Mouse (Mus musculus) erythroid progenitor cell, adult 5-6 weeks (primary cell): ENCODE measurements around the gene Utrn. TPM values are rescaled to one million over a fixed set of nuclear protein-coding genes. Genes with fewer than 3 reads are reported as not detected.

Experiments used
- ATAC-seq: replicated peaks from 2 replicates; pipeline ENCODE4 v1.8.0; 2016; ENCODE audit warnings: moderate number of reproducible peaks, mild to moderate bottlenecking, moderate TSS enrichment, inconsistent platforms; ENCODE audit not compliant: poor library complexity, low FRiP score, severe bottlenecking
- total RNA-seq, 2 experiments: library from RNA; stranded (forward) in 1 of 2; stranded (reverse) in 1 of 2; fragments of 150-400 nt in 1 of 2; fragments of 186-747, 209-891 nt in 1 of 2; gene quantifications; 2 replicates each; pipeline versions ENCODE4 v1.2.3 to v1.2.4; 2015 to 2017; ENCODE audit warnings: low replicate concordance in 2 of 2

The Utrn gene
- total RNA-seq, 2 experiments from 2014 or later: 6.3 to 23.5 TPM

DNA sequence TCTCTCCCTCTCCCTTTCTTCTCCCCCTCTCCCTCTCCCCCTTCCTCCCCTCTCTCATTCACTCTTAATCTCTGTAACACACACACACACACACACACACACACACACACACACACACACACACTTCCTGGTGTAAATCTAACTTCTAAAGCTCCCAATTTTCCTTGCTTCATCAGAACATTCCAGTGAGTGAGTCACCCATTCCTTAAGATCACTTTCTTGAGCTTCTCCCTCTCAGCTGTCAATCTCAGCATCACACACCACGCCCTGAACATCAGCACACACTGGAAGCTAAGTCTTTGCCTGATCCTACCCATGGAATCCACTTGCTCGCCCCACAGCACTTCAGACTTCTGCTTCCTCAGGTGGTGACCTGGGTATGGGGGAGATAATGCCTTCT, 58.3 kb downstream of the Utrn start:
- no peak for ATAC-seq

DNA sequence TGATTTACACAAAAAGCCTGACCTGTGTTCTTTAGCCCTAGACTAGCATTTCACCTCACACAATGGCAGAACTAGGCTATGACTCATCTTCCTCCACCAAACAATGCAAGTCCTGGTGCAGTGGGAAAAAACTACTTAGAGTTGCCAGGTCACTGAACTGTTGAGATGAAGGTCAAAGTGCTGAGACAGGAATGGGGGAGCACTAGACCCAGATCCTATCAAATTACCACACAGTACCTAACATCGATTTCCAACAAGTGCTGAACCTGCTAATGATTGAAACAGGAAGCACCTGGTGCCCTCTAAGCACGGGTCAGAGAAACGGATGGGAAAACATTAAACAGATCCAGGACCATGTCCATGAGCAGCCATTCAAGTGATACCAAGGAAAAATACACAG, 59.5 kb downstream of the Utrn start:
- no peak for ATAC-seq

DNA sequence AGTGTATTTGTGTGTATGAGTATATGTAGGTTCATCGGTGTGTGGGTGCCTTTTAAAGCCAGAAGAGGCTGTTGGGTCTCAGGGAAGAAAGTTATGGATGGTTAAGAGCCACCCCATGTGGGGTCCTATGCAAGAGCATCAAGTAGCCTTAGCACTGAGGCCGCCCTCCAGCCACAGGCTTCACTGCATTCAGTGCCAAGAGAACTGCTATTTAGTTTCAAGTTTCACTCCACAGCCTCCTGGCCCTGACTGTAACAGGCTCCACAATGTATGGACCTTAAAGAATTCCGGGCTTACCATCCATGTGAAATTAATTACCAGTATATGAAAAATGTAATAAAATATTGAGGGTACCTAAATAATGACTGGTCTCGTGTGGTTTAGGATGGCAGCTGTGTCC, 60.7 kb downstream of the Utrn start:
- ATAC-seq: no peak

DNA sequence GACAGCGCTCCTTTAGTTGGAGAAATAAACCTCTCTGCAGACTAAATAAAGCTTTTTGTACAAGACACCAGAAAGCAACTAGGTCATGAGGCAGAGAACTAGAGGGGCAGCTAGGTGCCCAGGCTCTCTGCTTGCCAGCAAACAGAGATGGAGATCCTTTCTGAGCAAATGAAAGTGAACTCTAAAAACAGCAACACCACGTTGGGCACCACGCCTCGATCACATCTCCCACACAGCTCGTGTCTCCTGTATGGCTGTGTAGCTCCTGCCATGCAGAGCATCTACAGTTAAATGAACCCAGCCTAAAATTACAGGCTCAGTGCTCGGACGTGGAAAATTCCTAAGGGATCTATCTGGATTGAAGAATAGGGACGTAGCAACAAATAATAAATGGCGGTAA, 61.5 kb downstream of the Utrn start:
- no peak for ATAC-seq

DNA sequence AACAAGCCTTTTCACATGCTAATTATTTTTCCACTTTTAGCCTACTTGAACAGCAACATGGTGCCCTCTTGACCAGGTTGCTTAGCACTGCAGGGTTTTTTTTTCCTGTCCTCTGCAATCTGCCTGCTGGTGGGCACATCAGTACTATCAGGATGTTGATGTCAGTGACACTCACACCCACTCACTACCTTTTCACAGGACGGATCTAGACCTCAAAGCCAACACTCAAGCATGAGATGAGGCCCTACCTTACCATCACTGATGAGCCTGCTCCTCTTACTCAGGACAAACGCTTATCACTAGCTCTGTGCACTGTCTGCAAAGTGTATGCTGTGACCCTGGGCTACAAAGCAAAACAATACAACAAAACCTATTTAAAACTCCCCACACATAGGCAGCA, 63.3 kb downstream of the Utrn start:
- ATAC-seq: no peak

DNA sequence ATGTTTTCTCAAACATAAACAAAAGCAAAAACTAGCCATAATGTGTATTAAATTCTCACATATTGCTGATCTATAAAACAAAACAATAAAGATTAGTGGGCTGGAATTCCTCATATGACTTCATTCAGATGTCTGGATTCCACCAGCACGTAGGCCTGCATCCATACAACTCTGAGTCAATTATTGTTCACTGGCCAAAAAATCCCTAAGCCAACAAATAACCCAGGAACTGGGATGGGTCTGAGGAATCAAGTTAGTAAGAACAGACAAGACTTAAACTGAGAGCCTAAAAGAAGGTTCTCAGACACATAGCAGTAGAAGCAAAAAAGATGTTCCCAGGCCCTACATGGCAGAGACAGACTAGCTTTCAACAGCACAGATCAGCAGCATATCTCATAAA, 65.2 kb downstream of the Utrn start:
- no peak for ATAC-seq

DNA sequence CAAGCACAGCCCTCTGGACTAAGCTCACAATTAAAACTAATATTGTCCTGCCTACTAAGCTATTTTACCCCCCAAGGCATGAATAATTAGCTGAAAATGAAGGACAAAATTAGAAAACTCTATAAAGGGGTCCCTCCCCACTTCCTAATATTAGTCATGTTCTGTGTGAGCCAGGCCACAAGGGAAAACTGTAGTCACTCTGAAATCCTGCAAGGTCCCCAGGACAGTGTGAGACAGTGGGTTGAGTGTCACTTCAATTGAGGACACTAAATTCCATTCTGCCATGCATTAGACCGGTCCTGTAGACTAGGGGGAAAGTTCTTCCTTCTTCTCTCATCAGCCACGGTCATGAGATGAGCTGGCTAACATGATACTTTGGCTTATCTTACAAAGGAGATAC, 69.7 kb downstream of the Utrn start:
- no peak for ATAC-seq

DNA sequence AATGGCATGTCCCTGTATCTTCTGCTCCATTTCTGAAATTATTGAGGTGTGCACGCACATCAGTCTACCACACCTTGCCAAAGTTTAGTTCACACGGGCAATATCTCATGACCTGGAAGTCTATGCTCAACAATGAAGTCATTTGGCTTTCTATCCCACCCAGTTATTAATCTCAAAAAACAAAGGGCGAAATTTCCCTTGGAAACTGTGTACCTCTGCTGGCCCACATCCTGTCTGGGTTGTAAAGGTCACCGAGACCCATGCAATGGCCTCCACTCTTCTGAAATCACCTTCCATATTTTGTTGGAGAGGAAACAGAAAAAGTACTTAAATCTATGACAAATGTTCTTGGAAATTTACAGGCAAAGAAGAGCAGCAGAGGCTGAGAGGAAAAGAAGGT, 70.9 kb downstream of the Utrn start:
- no peak for ATAC-seq

DNA sequence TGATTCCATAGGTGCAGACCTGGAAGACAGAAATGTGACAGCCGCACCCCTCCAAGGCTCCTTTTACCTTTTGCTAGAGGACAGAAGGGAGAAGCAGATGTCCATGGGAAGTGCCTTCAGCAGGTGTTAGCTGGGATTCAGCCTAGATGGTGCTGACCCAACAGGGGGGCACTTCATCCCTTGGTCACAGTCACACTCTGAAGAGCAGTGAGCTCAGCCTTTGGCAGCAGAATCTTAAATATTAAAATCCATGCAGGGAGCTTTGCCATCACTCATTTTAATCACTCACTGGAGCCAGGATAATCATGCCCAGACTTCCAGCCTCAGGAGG, 72.7 kb downstream of the Utrn start:
- ATAC-seq: no peak

DNA sequence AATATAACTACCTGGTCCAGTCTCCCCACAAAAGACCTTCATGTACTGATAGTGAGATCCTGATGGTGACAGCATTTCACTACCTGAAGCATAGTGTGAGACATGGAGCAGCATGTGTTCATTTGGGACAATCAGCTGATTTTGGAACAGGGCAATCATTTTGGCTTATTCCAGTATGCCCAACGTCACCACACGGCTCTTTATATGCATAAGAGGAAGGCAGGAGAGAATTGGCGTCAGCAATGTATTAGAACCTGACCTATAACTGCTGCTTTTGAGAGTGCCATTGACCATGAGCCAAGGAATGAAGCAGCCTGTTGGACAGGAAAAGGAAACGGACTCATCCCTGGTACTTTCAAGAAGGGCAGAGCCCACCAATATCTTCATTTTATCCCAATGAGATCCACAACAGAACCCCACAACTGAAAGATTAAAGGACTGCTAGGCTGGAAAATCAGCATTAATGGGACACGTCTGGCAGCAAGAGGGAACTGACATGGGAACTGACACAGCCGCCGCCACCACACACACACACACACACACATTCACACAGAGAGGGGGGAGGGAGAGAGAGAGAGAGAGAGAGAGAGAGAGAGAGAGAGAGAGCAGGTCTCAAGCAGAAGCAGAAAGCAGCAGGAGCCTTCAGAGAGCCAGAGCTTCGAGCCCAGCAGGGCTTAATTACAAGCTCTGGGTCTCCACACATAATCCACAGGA, 73.2 kb downstream of the Utrn start:
- ATAC-seq: no peak

DNA sequence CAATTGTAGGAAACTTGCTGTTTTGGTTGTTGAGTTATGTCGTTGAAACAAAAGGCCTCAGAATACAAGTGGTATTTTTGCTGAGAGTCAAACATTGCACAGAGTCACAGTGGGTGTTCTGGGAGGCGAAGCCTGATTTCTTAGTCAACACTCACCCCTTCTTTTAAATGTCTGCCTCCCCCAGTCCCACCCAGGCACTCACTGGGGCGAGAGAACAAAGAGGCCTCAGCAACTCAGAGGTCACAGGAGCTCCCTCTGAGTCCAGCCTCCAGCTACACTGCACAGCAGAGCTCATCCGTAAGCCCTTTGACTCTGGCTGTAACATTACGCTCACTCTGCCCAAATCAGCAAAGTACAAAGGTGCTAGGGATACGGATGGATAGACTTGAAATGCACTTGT, 77.1 kb downstream of the Utrn start:
- ATAC-seq: no peak

DNA sequence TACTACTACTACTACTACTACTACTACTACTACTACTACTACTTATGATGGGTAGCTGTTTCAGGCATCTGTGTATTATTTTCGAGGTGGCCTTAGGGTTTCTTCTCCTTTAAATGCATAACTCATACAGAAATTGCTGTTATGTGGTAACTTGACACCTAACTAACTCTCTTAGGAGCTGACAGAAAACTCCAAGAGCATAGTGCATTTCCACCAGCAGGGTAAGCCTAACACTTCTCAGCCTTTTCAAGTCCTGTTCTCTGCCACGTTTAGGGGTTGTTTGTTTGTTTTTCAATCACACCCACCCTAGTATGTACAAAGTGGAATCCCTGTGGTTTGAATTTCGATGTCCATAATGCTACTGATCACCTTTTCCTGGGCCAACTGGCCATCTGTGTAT, 78.3 kb downstream of the Utrn start:
- no peak for ATAC-seq

DNA sequence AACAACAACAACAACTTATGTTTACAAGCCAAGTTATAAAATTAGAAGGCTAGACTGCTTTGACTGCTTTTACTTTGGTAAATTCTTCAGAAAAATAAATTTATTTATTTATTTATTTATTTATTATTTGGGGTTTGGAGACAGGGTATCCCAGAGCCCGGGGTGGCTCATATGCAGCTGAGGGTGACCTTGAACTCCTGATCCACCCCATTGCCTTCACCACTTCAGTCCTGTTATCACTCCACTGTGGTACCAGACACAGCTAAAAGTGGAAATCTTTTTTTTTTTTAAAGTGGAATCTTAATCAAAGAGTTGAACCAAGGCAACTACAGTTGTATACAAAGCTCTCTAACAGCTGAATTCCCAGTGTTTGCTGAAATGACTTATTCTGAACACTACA, 80.6 kb downstream of the Utrn start:
- ATAC-seq: no peak

DNA sequence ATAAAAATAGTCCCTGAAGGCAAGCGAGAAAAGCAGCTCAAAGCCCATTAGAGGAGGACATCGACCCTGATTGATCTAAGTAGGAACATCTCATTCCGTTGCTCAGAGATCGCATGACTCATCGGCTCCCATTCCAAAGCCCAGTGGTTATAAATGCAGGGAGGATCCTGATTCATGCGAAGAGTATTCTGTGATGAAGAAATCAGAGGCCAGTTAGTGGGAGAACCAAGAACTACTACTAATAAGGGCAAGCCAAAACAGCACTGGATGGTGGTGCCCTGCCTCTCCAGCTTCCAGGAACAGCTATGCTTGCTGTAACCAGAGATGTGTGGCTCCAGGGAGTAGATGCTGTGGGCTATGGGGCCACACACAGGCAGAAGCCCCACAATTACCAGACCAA, 81.2 kb downstream of the Utrn start:
- no peak for ATAC-seq

DNA sequence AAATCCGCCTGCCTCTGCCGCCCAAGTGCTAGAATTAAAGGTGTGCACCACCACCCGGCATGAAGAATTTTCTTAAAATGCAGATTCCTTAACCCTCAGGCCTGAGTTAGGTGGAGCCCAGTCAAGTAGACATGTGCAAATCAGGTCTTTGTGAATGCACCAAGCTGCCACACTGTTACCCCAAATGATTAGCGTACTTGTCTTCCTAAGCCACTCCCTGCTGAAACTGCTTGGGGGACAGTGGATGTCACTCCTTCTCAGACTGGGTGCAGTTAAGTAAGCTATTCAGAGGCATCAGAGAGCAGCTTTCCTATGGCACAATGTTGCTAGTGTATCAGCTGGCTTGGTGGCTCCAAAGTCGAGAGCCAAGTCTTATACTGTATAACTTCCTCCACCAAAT, 83.9 kb downstream of the Utrn start:
- no peak for ATAC-seq

DNA sequence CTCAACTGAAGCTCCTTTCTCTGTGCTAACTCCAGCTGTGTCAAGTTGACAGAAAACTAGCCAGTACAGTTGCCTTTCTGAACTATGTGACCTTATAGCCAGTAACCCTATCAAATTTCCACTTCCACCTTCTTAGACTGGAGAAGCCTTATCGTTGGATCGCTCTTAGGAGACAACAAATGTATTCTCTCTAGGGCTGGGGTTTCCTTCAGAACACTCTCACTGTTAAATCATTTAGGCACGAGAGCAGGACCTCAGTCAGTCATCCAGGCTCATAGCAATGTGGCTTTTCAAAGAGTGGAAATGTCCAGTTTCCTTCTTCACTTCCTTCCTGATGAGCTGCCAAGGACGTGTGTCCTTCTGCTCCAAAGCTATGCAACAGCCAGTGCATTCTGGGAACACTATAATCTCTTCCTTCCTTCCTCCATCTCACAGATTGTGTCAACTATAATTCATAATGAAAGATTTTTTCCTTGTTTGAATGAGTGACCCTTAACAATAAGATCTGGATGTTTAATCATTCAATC, 87.7 kb downstream of the Utrn start:
- no peak for ATAC-seq

DNA sequence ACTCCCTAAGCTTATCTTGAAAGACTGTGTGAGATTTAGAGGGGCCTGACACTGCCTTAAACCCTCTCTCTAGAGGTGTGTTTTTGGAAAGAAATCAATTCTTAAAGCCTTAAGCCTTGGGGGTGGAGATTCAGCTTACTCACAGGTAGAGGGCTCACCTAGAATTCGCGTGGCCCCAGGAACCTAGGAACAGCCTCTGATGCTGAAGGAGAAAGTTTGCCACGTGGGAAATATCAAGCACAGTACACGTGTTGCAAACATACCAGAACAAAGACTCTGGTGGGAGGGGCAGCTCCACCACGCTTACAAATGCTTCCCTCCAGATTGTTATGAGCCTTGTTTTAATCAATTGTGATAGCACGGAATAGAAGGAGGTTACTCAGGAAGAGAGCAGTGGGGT, 96.0 kb downstream of the Utrn start:
- ATAC-seq: no peak

DNA sequence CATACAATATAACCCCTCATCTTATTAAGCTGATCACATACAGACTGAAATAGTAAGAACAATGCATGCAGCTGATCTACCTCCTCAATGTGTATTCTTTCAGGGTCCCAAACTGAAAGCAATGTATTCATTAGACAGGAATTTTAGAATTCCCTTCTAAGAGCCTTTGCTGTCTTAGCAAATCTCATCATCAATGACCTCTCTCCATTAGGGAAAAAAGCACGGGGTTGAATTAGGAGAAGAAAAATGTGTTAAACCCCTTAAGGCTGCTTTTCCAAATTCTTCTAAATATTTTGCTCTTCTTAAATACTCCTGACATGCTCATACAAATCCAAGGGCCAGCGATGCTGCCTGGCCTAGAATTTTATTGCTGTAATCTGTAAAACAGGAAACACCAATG, 97.7 kb downstream of the Utrn start:
- ATAC-seq: no peak

DNA sequence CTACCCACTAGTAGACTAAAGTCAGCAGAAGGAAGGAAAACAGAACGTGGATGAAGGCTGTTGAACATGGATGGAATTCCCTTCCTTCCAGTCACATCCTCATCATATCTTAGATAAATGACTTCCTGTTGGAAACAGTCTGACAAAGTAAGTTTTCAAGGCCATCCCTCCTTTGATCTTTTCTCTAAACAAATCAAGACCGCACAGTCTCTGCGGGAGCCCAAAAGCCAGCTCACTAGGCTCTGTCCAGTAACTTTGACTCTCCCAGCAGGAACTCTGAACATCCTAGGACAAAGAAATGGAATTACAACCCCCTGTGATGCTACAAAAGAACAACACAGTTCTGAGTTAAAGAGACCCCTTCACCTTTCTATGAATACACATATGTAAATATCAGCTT, 106.5 kb downstream of the Utrn start:
- ATAC-seq: no peak

DNA sequence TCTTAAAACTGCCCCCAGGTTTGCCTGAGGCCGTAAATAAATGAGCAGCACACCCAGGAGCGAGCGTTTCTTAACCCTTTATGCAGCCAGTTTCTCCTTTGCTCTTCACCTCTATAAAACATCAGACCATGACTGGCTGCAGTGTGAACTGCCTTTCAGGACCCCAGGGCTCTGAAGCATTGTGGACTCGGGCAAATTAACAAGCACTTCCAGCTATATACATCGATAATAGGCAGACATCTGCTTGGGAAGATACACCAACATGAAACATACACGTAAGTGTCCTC, 110.5 kb downstream of the Utrn start:
- ATAC-seq: no peak

DNA sequence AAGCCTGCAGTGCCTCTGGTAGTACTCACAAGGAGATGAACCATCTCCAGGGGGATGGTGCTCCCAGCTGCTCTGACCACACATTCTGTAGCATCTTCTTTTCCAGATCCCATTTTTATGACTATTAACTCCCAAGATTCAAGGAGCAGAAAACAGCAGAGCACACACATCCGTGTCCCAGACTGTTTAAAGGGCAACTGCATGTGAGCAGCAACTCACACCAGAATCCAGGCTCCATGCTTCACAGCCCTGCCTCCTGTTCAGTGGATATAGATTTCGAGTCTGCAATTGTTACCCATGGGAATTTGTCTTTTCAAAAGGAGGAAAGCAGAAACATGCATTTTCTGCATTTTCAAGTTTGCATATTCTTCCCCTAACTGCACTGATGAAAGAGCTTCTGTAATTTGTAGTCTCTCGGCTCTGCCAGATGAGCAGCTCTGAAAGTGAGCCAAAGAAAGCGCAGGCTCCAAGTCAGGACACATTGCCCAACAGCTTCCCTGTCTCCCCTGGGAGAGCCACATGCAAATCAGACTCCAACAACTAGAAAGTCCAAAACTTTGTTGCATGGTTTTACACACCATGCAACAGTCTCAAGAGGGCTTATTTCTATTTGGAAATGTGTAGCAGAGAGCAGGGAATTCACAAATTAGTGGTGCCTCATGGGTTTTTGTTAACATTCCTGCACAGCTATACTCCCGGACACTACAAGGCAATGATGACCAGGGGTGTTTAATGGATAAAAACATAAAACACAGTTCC, 111.0 kb downstream of the Utrn start:
- no peak for ATAC-seq

DNA sequence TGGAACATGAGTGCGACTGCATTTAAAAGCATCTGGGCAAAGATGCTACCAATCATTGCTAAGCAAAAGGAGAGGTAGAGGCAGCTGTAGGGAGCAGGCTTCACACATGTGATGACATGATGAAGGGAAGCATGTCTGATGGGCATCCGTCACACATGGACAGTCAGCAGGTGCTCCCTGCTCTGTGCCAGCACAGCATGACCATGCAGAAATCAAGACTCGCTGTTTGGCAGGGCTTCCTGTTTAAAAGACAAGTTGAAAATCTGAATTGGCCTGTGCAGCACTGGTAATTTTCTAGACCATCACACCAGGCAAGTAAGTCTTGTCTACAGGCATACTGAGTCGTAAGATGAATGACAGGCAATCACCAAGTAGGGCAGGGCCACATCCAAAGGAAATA, 112.5 kb downstream of the Utrn start:
- ATAC-seq: no peak
